Mouse (Mus musculus) retina, postnatal 1 day (tissue): ENCODE measurements around the gene Ranbp2.
A peak's percentile ranks its signal among the peaks of the same experiment; 100 is the strongest.

Experiments
- DNase-seq: peaks from one replicate; pipeline ENCODE4 v3.0.0-alpha.2; 2012

The Ranbp2 gene

DNA sequence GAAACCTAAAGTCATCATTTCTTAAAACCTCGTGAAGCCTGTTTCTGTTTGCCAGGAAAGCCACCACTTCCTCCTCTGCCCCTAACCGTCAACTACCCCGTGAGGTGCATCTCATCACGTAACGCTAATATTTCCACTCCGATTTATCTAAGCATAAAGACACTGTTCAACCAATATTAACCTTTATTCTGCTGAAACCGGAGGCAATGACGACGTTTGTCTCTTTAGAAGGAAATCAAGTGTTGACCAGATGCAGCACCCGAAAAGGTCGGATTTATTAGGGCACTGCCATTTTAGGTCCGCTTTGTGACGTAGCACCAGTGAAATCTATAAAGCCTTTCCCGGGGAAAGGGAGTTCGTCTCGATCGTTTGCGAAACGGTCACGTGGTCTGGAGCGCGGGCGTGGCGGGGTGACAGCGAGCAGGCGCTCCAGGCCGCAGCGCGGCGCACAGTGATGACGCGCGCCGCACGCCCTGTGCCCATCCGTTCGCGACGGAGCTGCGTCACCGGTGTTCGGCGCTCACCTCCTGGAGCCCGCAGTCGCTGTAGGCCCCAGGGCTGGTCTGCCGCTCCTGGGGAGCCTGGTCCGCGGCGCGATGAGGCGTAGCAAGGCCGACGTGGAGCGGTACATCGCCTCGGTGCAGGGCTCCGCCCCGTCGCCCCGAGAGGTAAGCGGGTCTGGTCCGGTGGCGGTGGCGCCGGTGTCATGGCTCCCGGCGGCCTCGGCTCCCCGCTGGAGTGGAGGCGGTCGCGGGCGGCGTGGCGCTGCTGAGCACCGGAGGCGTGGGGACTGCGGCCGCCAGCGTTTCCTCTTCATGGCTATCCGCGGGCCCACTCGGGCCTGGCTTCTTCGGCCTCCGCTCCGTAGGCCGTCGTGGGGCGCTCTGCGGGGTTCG lies at the start of gene Ranbp2:
TSS of gene Ranbp2 (plus strand) at position 537 of the 896 bp plus-strand sequence.
- peak; percentile 99 for DNase-seq

- DNase-seq, result no peak
Observed at GRCm38 (mm10) chr10:58398941-58399340, 47.8 kb upstream of the Ranbp2 start.

GRCm38 (mm10) chr10:58401838-58402237 lies 44.9 kb upstream of the Ranbp2 start:
- DNase-seq, result no peak

DNA sequence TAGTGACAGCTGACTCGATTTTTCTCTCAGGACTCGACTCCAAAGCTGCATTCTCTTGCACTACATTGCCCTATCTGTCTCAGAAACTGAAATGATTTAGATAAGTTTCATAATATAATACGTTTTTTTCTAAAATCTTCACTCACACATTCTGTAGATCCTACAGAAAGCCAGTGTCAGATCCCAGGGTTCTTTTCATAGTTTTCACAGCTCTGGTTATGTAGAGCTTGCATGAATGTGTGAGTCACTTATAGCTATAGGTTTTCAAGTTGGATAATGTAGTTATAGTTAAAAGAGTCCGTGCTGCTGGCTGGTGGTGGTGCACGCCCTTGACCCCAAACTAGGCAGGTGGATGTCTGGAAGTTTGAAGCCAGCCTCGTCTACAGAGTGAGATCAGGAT lies 42.1 kb upstream of the Ranbp2 start:
- DNase-seq, result no peak

GRCm38 (mm10) chr10:58405285-58405948 lies 41.3 kb upstream of the Ranbp2 start:
- DNase-seq, result no peak

DNA sequence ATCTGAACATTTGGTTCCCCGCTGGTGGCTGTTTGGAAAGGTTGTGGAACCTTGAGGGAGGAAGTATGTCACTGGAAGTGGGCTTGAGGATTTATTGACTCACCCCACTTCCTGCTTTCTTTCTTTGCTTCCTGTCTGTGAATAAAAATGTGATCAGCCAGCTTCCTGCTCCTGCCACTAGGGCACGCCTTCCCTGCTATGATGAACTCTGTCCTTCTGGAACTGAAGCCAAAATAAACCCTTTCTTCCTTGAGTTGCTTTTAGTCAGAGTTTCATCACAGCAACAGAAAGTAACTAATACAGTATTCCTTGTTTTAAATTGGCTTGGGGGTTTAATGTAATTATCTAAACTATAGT lies 40.8 kb upstream of the Ranbp2 start:
- no peak for DNase-seq

GRCm38 (mm10) chr10:58412331-58412730 lies 34.4 kb upstream of the Ranbp2 start:
- no peak for DNase-seq

- DNase-seq, result no peak
Observed at GRCm38 (mm10) chr10:58412852-58413251, 33.9 kb upstream of the Ranbp2 start.

GRCm38 (mm10) chr10:58416702-58417101 lies 30.0 kb upstream of the Ranbp2 start:
- DNase-seq, result no peak

DNA sequence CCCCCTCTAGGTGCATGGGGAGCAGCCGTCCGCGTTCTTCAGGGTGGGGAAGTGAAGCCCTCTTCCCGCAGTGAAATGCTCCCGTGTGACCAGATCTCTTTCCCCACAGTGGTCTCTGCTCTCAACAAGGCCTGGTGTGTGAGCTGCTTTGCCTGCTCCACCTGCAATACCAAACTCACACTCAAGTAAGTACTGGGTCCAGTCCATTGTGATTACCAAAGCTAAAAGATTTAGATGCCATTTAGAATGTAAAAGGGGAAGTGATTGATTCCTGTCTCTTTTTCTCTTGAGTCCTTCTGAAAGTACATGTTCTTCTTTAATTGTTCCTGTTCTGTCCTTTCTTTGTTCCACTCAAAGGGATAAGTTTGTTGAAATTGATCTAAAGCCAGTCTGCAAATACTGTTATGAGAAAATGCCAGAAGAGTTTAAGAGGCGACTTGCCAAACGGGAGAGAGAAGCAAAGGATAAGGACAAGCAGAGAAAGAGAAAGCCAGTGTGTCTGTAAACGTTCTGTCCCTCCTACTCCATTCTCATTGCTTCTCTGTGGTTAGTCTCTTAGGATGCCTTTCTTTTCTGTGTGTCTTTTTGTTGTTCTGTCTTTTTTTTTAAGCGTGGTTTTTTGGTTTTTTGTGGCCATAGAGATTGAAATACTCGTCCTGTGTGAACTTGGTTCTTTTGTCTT lies 28.3 kb upstream of the Ranbp2 start:
- DNase-seq, result no peak

DNA sequence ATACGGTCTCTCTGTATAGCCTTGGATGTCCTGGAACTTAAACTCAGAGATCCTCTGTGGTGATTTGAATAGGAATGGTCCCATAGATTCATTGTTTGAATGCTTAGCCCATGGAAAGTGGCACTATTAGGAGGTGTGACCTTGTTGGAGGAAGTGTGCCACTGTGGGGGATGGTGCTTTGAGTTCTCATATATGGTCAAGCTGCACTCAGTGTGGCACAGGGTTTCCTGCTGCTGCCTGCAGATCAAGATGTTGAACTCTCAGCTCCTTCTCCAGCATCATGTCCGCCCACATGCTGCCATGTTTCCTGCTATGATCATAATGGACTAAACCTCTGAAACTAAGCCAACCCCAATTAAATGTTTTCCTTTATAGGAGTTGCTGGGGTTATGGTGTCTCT lies 18.8 kb upstream of the Ranbp2 start:
- no peak for DNase-seq

DNA sequence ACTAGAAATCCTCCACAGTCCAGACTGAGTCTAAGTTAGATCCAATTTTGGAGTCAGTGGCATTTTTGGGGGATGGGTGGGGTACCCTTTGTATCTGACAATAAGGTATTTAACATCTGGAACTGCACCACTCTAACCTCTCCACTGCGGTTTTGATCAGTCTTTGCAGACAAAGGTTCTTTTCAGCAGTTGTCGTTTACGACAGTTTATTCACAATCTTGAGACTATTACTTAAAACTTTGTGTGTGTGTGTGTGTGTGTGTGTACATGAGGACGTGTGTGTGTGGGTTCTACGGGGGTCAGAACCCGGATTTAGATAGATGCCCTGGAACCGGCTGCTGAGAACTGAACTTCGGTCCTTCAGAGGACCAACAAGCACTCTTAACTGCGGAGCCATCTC lies 870 bp upstream of the Ranbp2 start:
- no peak for DNase-seq

DNA sequence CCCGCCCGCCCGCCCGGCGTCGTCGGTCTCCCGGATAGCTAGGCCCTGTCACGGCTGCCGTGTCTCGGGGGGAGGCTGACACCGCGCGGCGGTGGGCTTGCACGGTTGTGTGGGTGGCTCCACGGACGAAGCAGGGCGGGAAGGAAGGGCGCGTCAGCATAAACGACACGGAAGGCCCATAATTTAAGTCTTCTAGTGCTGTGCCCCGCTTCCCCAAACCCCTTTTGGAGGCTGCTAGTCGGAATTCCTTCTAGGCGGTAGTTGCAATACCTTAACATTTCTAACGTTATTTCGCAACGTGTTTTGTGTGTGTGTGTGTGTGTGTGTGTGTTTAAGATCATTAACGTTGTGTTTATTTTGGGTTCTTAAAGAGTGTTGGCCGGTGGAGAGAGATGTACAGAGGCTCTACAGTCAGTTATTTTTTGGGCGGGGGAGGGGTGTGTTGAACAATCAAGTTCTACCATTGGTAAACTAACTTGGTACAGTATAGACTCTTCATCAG lies 611 bp downstream of the Ranbp2 start:
- DNase-seq, result peak; percentile 16

DNA sequence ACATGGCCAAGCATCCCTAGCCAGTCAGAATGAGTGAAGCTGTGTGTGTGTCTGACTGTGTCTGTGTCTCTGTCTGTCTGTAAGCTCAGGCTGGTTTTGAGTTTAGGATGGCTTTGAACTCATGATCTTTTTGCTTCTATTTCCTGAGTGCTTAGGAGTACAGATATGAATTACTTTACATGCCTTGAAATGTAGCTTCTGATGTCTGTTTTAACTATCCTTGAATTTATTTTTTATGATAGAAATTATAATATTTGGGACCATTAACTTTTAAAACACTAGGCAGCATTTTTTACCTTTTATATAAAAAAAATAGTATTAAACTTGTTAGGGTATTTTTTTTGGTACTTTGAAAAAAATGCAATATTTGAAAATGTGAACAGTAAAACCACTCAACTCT lies 4.9 kb downstream of the Ranbp2 start:
- DNase-seq, result no peak

DNA sequence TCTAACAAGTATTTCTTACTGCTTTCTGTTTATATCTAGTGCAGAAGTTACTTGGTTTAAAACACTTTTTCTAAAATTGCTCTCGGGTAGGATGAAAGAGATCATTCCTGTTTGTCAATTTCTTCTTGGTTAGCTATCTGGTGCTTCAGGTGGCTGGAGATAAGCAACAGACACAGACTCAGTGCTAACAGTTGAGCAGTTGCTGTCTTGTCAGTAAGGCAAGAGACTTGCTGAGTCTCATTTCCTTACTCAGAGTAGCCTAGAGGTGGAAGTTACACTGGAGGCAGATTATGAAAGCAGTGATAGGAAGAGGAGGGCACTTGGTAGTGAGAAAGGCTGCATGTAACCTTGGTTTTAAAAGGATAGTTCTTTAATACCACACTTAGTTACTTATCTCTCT lies 5.5 kb downstream of the Ranbp2 start:
- DNase-seq, result no peak

DNA sequence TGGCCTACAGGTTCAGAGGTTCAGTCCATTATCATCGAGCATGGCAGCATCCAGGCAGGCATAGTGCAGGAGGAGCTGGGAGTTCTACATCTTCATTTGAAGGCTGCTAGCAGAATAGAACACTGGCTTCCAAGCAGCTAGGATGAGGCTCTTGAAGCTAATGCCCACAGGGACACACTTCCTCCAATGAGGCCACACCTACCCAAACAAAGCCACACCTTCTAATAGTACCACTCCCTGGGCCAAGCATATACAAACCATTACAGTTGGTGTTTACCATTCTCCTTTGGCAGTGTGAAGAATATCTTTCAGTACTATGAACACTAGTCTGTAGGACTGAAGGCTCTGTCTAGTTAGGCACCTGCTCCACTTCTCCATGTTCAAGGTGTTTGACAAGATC lies 13.2 kb downstream of the Ranbp2 start:
- no peak for DNase-seq

GRCm38 (mm10) chr10:58477086-58477755 lies 30.5 kb downstream of the Ranbp2 start:
- no peak for DNase-seq

DNA sequence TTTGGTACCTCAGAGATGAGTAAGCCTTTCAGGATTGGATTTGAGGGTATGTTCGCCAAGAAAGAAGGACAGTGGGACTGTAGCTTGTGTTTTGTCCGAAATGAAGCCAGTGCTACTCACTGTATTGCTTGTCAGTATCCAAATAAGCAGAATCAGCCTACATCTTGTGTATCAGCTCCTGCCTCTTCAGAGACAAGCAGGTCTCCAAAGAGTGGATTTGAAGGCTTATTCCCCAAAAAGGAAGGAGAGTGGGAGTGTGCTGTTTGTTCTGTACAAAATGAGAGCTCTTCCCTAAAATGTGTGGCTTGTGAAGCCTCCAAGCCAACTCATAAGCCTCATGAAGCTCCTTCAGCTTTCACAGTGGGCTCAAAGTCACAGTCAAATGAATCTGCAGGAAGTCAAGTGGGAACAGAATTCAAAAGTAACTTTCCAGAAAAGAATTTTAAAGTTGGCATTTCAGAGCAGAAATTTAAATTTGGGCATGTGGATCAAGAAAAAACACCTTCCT lies 31.4 kb downstream of the Ranbp2 start:
- no peak for DNase-seq

- DNase-seq, result no peak
Observed at GRCm38 (mm10) chr10:58479954-58480490, 33.3 kb downstream of the Ranbp2 start.

DNA sequence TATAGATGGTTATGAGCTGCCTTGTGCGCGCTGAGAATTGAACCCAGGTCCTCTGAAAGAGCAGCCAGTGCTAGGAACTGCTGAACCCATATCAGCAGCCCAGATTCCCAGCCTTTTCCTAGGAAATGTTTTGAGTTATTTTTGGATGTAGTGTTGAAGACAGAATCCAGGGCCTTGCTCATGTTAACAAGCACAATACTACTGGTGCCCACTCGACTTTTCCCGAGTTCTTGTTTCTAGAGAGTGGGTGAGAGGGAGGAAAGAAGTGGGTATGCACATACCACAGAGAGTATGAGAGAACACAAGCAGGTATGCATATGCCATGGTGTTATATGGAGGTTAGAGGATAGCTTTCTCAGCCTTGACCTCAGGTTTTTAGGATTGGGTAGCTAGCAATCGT lies 44.3 kb downstream of the Ranbp2 start:
- no peak for DNase-seq

DNA sequence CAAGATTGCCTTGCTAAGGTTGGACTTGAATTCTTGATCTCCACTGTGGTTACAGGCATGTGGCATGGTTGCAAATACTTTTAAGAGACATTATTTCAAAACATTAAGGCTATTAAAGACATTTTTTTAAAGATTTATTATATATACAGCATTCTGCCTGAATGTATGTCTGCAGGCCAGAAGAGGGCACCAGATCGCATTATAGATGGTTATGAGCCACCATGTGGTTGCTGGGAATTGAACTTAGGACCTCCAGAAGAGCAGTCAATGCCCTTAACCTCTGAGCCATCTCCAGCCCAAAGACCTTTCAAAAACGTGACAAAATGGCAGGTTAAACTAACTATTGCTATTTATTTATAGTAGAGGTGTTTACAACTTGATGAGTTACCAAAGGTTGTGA lies 48.9 kb downstream of the Ranbp2 start:
- DNase-seq, result no peak

GRCm38 (mm10) chr10:58496732-58497131 lies 50.0 kb downstream of the Ranbp2 start:
- no peak for DNase-seq
